7 mouse cellular contexts compared by ENCODE assay signal in genomic region chr9:14641310-14642067, GRCm38 (mm10). TPM values are rescaled to one million over a fixed set of nuclear protein-coding genes. Genes with fewer than 3 reads are reported as not detected.
DNase-seq lines count a peak whose midpoint lies in the region; ATAC-seq and TF ChIP-seq lines count a peak whose summit lies in the region.

No protein-coding gene starts in this region.

- ATAC-seq in common myeloid progenitor, adult 5-6 weeks (replicated peaks; ENCODE audit: low read depth, poor library complexity, severe bottlenecking), result peak; percentile 88
- peak; percentile 39; the same call in 1 of the 2 replicates for ATAC-seq in liver, embryonic 11.5 days (replicated peaks; ENCODE audit: low FRiP score)

- no peak for TF ChIP-seq POLR2A in olfactory bulb, adult 2 months (IDR thresholded peaks at IDR 0.05; ENCODE audit: insufficient read depth, low read depth, low read length)

- peak; percentile 57 for DNase-seq in NIH3T3 (ENCODE audit: low read depth)
- peak; percentile 53 for DNase-seq in heart, postnatal 25 days (ENCODE audit: low spot score)
- no peak for DNase-seq in liver, embryonic 11.5 days (ENCODE audit: low spot score)
- DNase-seq in cerebellum, postnatal 36 days, result no peak
- no peak for DNase-seq in thymus, postnatal 0 days (ENCODE audit: low spot score)

- no peak overlapping the region for H3K4me3 ChIP-seq in liver, embryonic 11.5 days (ENCODE audit: low read depth, low read length)
- H3K4me3 ChIP-seq in olfactory bulb, adult 2 months (ENCODE audit: insufficient read depth, low read depth, low read length), result no peak overlapping the region

- H3K9me3 ChIP-seq in liver, embryonic 11.5 days (ENCODE audit: control insufficient read depth, low read length), result no peaks in the 10 kb centered on the region

- TF ChIP-seq CTCF in olfactory bulb, adult 2 months (IDR thresholded peaks at IDR 0.05; ENCODE audit: insufficient read depth, low read depth, low read length), result no peak

- H3K36me3 ChIP-seq in liver, embryonic 11.5 days (ENCODE audit: control insufficient read depth, insufficient read depth, low read length), result no peaks in the 10 kb centered on the region

- H3K4me2 ChIP-seq in liver, embryonic 11.5 days, result no peak overlapping the region

- intact Hi-C loops in heart, postnatal 25 days (cut with DNase I), result loop anchor here (2.0 to 5.0 kb wide), 2 partner anchors 15 to 34 kb away; no protein-coding TSS in a partner anchor

- H3K27me3 ChIP-seq in liver, embryonic 11.5 days (replicated peaks; ENCODE audit: control insufficient read depth, insufficient read depth, low read length), result no peaks in the 10 kb centered on the region

- peaks cover 4% of the 10 kb centered on the region; the same call in 1 of the 2 replicates for H3K4me1 ChIP-seq in liver, embryonic 11.5 days (replicated peaks; ENCODE audit: control insufficient read depth, insufficient read depth, low read length)
- H3K4me1 ChIP-seq in olfactory bulb, adult 2 months (ENCODE audit: control insufficient read depth, insufficient read depth, low read length), result peaks cover 26% of the 10 kb centered on the region

- 24% methylated on average over 7 of the region's 7 CpGs for WGBS in liver, embryonic 11.5 days
- 55% methylated on average over 7 of the region's 7 CpGs for WGBS in olfactory bulb, adult 2 months

- peak overlapping the region; percentile 62 for H3K27ac ChIP-seq in liver, embryonic 11.5 days (ENCODE audit: low read depth, low read length)
- H3K27ac ChIP-seq in olfactory bulb, adult 2 months (ENCODE audit: insufficient read depth, low read depth, low read length), result 0 out of 2 replicates have a peak overlapping the region, but pooled peaks have one; percentile 69

- H3K9ac ChIP-seq in liver, embryonic 11.5 days (ENCODE audit: low read depth, low read length), result no peak overlapping the region

RNA-seq across cellular contexts. Expression of gene Amotl1, which starts 3.4 kb away (rescaled TPM):
- 0.05 TPM in 1 of 2 replicates, not detected in the other for total RNA-seq in common myeloid progenitor, adult 5-6 weeks (2017)
- 10 to 100 TPM; 57.9 to 59.9 TPM for total RNA-seq in heart, postnatal 25 days (2021)
- polyA plus RNA-seq in liver, embryonic 11.5 days (2014; fragmentation: Nextera tagmentation; extraction: Ambion mirVana), result 8.5 and 9.5 TPM in 2 replicates
- polyA plus RNA-seq in olfactory bulb, adult 2 months (2012; ENCODE audit: insufficient read depth, insufficient read length, low replicate concordance, missing spikeins), result 84.9 TPM in 1 of 2 replicates, not detected in the other
- 6.6 and 7.9 TPM in 2 replicates for polyA plus RNA-seq in thymus, postnatal 0 days (2015; fragmentation: Nextera tagmentation; extraction: Ambion mirVana)

Comparison
In these comparisons a context has a peak if more than half of its experiments do, and no peak if none do; other contexts are left out.
1. DNase-seq: peak in NIH3T3 (single experiment) and heart, postnatal 25 days (single experiment); none in liver, embryonic 11.5 days (single experiment), cerebellum, postnatal 36 days (0 of 2) and thymus, postnatal 0 days (single experiment).